Mouse (Mus musculus) forebrain, embryonic 12.5 days (tissue): ENCODE data around the gene Khk. TPM values are rescaled to one million over a fixed set of nuclear protein-coding genes. Genes with fewer than 3 reads are reported as not detected.

Experiments
- ATAC-seq: fragments of 200-750 bp; cut with Nextera tagmentation; 2 replicates; pipeline ENCODE4 v1.8.0; 2017; ENCODE audit warnings: moderate TSS enrichment; ENCODE audit not compliant: low FRiP score
- H3K27ac ChIP-seq: fragments of 300-500 bp; sonication (generic); 2 replicates; pipeline ENCODE4 v1.5.1; 2016; ENCODE audit warnings: mild to moderate bottlenecking
- H3K27me3 ChIP-seq: fragments of 300-500 bp; sonication (generic); 2 replicates; pipeline ENCODE4 v1.6.1; 2016; ENCODE audit warnings: mild to moderate bottlenecking
- H3K36me3 ChIP-seq: fragments of 300-500 bp; sonication (generic); replicated peaks from 2 replicates; pipeline ENCODE4 v1.6.1; 2016; ENCODE audit warnings: mild to moderate bottlenecking
- H3K4me1 ChIP-seq: fragments of 300-500 bp; sonication (generic); 2 replicates; pipeline ENCODE4 v1.6.1; 2016
- H3K4me2 ChIP-seq: fragments of 300-500 bp; sonication (generic); 2 replicates; pipeline ENCODE4 v1.6.1; 2016; ENCODE audit warnings: mild to moderate bottlenecking, moderate library complexity
- H3K4me3 ChIP-seq: fragments of 300-500 bp; sonication (generic); replicated peaks from 2 replicates; pipeline ENCODE4 v1.5.1; 2016; ENCODE audit warnings: mild to moderate bottlenecking
- H3K9ac ChIP-seq: fragments of 300-500 bp; sonication (generic); 2 replicates; pipeline ENCODE4 v1.6.1; 2016; ENCODE audit warnings: mild to moderate bottlenecking
- H3K9me3 ChIP-seq: fragments of 300-500 bp; sonication (generic); 2 replicates; pipeline ENCODE4 v1.6.1; 2016
- WGBS: fragments of 180-500 bp; shearing (Covaris S2); methylation state at CpG from one replicate; pipeline ENCODE4 v1.1.7; 2016; 5-methylcytosine and 5-hydroxymethylcytosine counted together
- polyA plus RNA-seq: library from polyadenylated mRNA; unstranded; fragments of >200 nt; fragmentation: Nextera tagmentation; extraction: Ambion mirVana; gene quantifications from 2 replicates; pipeline ENCODE4 v1.2.1, GENCODE M21; 2016

Gene Khk
- polyA plus RNA-seq, 1 experiment from 2014 or later, result 7.7 TPM

- H3K4me1 ChIP-seq, result peaks cover 13% of the 10 kb centered on the region
- H3K27me3 ChIP-seq, result 0 out of 2 replicates have a peak, but pooled peaks cover 6% of the 10 kb centered on the region
- H3K4me3 ChIP-seq, result no peak overlapping the region
- no peak overlapping the region for H3K9ac ChIP-seq
- no peak overlapping the region for H3K4me2 ChIP-seq
- 85% methylated on average over 2 of the region's 2 CpGs for WGBS
- no peaks in the 10 kb centered on the region for H3K9me3 ChIP-seq
- H3K36me3 ChIP-seq, result no peaks in the 10 kb centered on the region
- no peak overlapping the region for H3K27ac ChIP-seq
- no peak for ATAC-seq
Measured at GRCm38 (mm10) chr5:30926073-30926472, 4.8 kb downstream of the Khk start.

DNA sequence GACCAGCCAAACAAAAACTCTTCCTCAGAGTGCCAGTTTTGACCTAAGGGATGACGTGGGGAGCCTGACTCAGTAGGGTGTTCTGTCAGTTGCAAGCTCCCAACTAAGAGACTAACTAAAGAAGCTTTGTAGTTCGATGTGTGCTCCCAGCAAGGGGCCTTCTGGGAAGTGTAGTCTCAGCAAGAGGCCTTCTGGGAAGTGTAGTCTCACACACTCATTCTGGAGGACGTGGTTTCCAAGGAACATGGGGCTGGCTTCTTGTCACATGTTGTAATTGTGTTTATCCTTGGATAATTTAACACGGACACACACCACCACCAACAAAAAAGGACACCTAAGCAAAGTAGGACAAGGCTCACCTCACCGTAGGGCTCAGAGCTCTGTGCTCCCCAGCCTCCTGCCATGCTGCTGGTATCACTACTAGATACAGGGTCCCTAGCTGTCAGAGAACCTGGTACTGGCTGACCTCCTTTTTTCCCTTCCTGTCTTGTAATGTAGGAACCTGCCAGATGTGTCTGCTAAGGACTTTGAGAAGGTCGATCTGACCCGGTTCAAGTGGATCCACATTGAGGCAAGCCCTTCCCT lies 6.8 kb downstream of the Khk start:
- Histone ChIP-seq H3K36me3 (no peaks in the 10 kb centered on the region), H3K9ac (no peak overlapping the region), H3K27ac (no peak overlapping the region), H3K4me1 (no peaks in the 10 kb centered on the region), H3K4me3 (no peak overlapping the region), H3K9me3 (no peaks in the 10 kb centered on the region), H3K4me2 (peak overlapping the region; percentile 25), H3K27me3 (0 out of 2 replicates have a peak, but pooled peaks cover 6% of the 10 kb centered on the region)
- 42% methylated on average over 7 of the region's 7 CpGs for WGBS
- peak; percentile 60; the same call in 1 of the 2 replicates for ATAC-seq

- Histone ChIP-seq H3K9ac (no peak overlapping the region), H3K27ac (no peak overlapping the region), H3K36me3 (no peaks in the 10 kb centered on the region), H3K27me3 (0 out of 2 replicates have a peak, but pooled peaks cover 6% of the 10 kb centered on the region), H3K4me3 (no peak overlapping the region), H3K4me2 (no peak overlapping the region), H3K9me3 (no peaks in the 10 kb centered on the region), H3K4me1 (no peaks in the 10 kb centered on the region)
- WGBS, result 52% methylated on average over 4 of the region's 4 CpGs
- no peak for ATAC-seq
Measured at GRCm38 (mm10) chr5:30930121-30930520, 8.9 kb downstream of the Khk start.

DNA sequence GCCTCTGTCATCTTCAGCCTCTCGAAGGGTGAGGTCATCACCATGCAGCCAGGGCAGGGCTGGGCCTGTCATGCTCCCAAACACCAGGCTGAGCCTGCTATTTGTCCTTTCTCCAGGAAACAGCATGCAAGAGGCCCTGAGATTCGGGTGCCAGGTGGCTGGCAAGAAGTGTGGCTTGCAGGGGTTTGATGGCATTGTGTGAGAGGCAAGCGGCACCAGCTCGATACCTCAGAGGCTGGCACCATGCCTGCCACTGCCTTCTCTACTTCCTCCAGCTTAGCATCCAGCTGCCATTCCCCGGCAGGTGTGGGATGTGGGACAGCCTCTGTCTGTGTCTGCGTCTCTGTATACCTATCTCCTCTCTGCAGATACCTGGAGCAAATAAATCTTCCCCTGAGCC lies 9.6 kb downstream of the Khk start:
- no peak overlapping the region for H3K4me3 ChIP-seq
- H3K4me1 ChIP-seq, result no peaks in the 10 kb centered on the region
- 0 out of 2 replicates have a peak, but pooled peaks cover 6% of the 10 kb centered on the region for H3K27me3 ChIP-seq
- no peak overlapping the region for H3K27ac ChIP-seq
- H3K9me3 ChIP-seq, result no peaks in the 10 kb centered on the region
- ATAC-seq, result no peak
- 82% methylated on average over 6 of the region's 6 CpGs for WGBS
- H3K9ac ChIP-seq, result no peak overlapping the region
- H3K4me2 ChIP-seq, result no peak overlapping the region
- H3K36me3 ChIP-seq, result no peaks in the 10 kb centered on the region

- no peaks in the 10 kb centered on the region for H3K9me3 ChIP-seq
- H3K9ac ChIP-seq, result no peak overlapping the region
- H3K4me2 ChIP-seq, result no peak overlapping the region
- no peaks in the 10 kb centered on the region for H3K36me3 ChIP-seq
- no peaks in the 10 kb centered on the region for H3K4me1 ChIP-seq
- WGBS, result 88% methylated on average over 4 of the region's 4 CpGs
- H3K4me3 ChIP-seq, result no peak overlapping the region
- 0 out of 2 replicates have a peak, but pooled peaks cover 6% of the 10 kb centered on the region for H3K27me3 ChIP-seq
- no peak overlapping the region for H3K27ac ChIP-seq
- no peak for ATAC-seq
Measured at GRCm38 (mm10) chr5:30931378-30931777, 10.1 kb downstream of the Khk start.

- WGBS, result 74% methylated on average over 5 of the region's 5 CpGs
- no peak overlapping the region for H3K4me2 ChIP-seq
- no peaks in the 10 kb centered on the region for H3K4me1 ChIP-seq
- H3K36me3 ChIP-seq, result no peaks in the 10 kb centered on the region
- ATAC-seq, result no peak
- H3K27me3 ChIP-seq, result 0 out of 2 replicates have a peak, but pooled peaks cover 6% of the 10 kb centered on the region
- no peak overlapping the region for H3K9ac ChIP-seq
- no peaks in the 10 kb centered on the region for H3K9me3 ChIP-seq
- no peak overlapping the region for H3K27ac ChIP-seq
- H3K4me3 ChIP-seq, result no peak overlapping the region
Measured at GRCm38 (mm10) chr5:30933705-30934104, 12.5 kb downstream of the Khk start.

GRCm38 (mm10) chr5:30934725-30935461 lies 13.7 kb downstream of the Khk start:
- H3K4me2 ChIP-seq, result no peak overlapping the region
- no peaks in the 10 kb centered on the region for H3K4me1 ChIP-seq
- H3K4me3 ChIP-seq, result no peak overlapping the region
- 93% methylated on average over 5 of the region's 5 CpGs for WGBS
- H3K36me3 ChIP-seq, result no peaks in the 10 kb centered on the region
- H3K9me3 ChIP-seq, result no peaks in the 10 kb centered on the region
- no peak overlapping the region for H3K27ac ChIP-seq
- no peaks in the 10 kb centered on the region for H3K27me3 ChIP-seq
- no peak overlapping the region for H3K9ac ChIP-seq
- ATAC-seq, result no peak

DNA sequence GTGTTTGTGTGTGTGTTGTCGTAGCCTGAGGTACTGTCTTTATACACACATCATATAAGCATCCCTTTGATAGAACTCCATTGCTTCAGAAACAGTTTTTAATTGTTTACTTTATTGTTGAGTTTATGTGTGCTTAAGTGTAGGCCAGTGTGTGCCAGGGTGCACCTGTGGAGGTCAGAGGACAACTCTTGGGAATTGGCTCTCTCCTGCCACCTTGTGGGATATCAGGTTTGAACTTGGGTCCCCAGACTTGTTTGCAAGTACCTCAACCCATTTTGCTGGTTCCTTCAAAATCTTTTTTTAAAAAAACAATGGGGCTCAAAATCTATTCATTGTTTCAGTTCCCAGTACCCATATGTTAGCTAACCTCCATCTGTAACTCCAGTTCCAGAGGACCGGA lies 21.8 kb downstream of the Khk start:
- Histone ChIP-seq H3K4me2 (no peak overlapping the region), H3K27me3 (peaks cover 20% of the 10 kb centered on the region; the same call in 1 of the 2 replicates), H3K9me3 (no peaks in the 10 kb centered on the region), H3K36me3 (no peaks in the 10 kb centered on the region), H3K4me1 (peaks cover 9% of the 10 kb centered on the region), H3K4me3 (no peak overlapping the region), H3K27ac (no peak overlapping the region), H3K9ac (no peak overlapping the region)
- WGBS, result 82% methylated on average over 2 of the region's 2 CpGs
- ATAC-seq, result no peak

DNA sequence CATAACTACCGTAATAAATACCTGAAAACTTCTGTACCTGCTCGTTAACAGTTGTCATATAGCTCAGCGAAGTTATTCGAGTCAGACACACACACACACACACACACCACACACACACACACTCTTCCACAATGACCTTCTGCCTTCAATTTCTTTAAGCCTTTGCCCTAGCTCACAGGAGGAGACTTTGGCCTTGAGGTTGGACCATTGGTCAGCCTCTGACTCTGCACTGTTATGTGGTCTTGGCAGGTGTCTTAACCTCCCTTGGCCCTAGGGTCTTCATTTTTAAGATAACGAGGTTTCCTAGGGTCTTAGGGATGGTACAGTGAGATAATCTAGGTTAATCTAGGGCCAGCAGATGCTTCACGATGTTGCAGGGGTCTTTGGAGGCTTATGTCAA lies 23.1 kb downstream of the Khk start:
- Histone ChIP-seq H3K4me3 (no peak overlapping the region), H3K4me1 (peaks cover 14% of the 10 kb centered on the region), H3K36me3 (no peaks in the 10 kb centered on the region), H3K9ac (no peak overlapping the region), H3K9me3 (no peaks in the 10 kb centered on the region), H3K4me2 (no peak overlapping the region), H3K27ac (no peak overlapping the region), H3K27me3 (peaks cover 20% of the 10 kb centered on the region; the same call in 1 of the 2 replicates)
- ATAC-seq, result no peak
- 91% methylated on average over 6 of the region's 6 CpGs for WGBS

- WGBS, result 5% methylated on average over 44 of the region's 44 CpGs
- H3K27me3 ChIP-seq, result peaks cover 20% of the 10 kb centered on the region; the same call in 1 of the 2 replicates
- H3K4me1 ChIP-seq, result peaks cover 18% of the 10 kb centered on the region
- peak within 1 kb of the TSS; percentile 70 for H3K9ac ChIP-seq
- no peak within 1 kb of the TSS for H3K27ac ChIP-seq
- ATAC-seq, result peak; percentile 57
- H3K4me3 ChIP-seq, result peak within 1 kb of the TSS; percentile 56
- H3K4me2 ChIP-seq, result peak within 1 kb of the TSS; percentile 88
- H3K36me3 ChIP-seq, result no peaks in the 10 kb centered on the region
- H3K9me3 ChIP-seq, result no peaks in the 10 kb centered on the region
Measured at GRCm38 (mm10) chr5:30944956-30945781, 23.9 kb downstream of the Khk start, which contains the start of gene Cgref1. Cgref1 (minus strand) TSS chr5:30945591.

- 73% methylated on average over 5 of the region's 5 CpGs for WGBS
- no peak overlapping the region for H3K27ac ChIP-seq
- no peaks in the 10 kb centered on the region for H3K9me3 ChIP-seq
- no peak overlapping the region for H3K4me2 ChIP-seq
- no peak for ATAC-seq
- peaks cover 23% of the 10 kb centered on the region for H3K4me1 ChIP-seq
- H3K36me3 ChIP-seq, result peaks cover 23% of the 10 kb centered on the region
- no peak overlapping the region for H3K9ac ChIP-seq
- H3K27me3 ChIP-seq, result peaks cover 20% of the 10 kb centered on the region; the same call in 1 of the 2 replicates
- H3K4me3 ChIP-seq, result no peak overlapping the region
Measured at GRCm38 (mm10) chr5:30948620-30949019, 27.4 kb downstream of the Khk start.
